Mouse (Mus musculus) testis, adult 2 months (tissue): Measurements from ENCODE around the gene 5330417H12Rik.

Experiments used
- CTCF ChIP-seq: fragments of 200-500 bp; IDR thresholded peaks from 2 replicates; pipeline ENCODE4 v1.5.1; 2012; ENCODE audit warnings: low read depth, mild to moderate bottlenecking, inconsistent platforms, low read length, moderate library complexity; ENCODE audit not compliant: control insufficient read depth, insufficient read depth, insufficient replicate concordance
- POLR2A ChIP-seq: fragments of 200-500 bp; IDR thresholded peaks from 2 replicates; pipeline ENCODE4 v1.6.1; 2012; ENCODE audit warnings: low read depth, mild to moderate bottlenecking, inconsistent platforms, low read length, moderate library complexity; ENCODE audit not compliant: control insufficient read depth

GRCm38 (mm10) chr7:107637398-107637797, 12.4 kb upstream of the 5330417H12Rik start:
- TF ChIP-seq POLR2A (no peak), CTCF (no peak)
